Mouse (Mus musculus) layer of hippocampus, adult 2 months (tissue): ENCODE measurements around the gene Fam76b. TPM values are rescaled to one million over a fixed set of nuclear protein-coding genes. Genes with fewer than 3 reads are reported as not detected.
"Not testable (repeated sequence)": the region's sequence is repeated elsewhere in the genome, so short reads cannot be mapped to it uniquely, and the experiment has no call there.

Source experiments
- DNase-seq, 2 experiments: peaks; one replicate each; pipeline ENCODE4 v3.0.0; 2022; ENCODE audit warnings: low spot score in 2 of 2
- H3K27ac ChIP-seq: fragments of 200-600 bp; 2 replicates; pipeline ENCODE4 v1.8.1; 2022
- H3K4me3 ChIP-seq: fragments of 200-600 bp; 2 replicates; pipeline ENCODE4 v1.8.1; 2022; ENCODE audit warnings: mild to moderate bottlenecking
- CTCF ChIP-seq: fragments of 200-600 bp; conservative IDR thresholded peaks from 2 replicates; pipeline ENCODE4 v1.8.1; 2022; ENCODE audit warnings: antibody characterized with exemption, mild to moderate bottlenecking, moderate library complexity
- long read RNA-seq, 2 experiments: library from polyadenylated mRNA; stranded (forward); transcript quantifications; one replicate each; pipeline ENCODE4 v2.0.0; 2021; ENCODE audit warnings: borderline mapping rate in 2 of 2
- total RNA-seq, 2 experiments: library from RNA; stranded (reverse); gene quantifications; 2 replicates each; pipeline ENCODE4 v1.2.3; 2021

Gene Fam76b
- total RNA-seq: 10 to 100 TPM; 18.0 to 23.0 TPM
- long read RNA-seq, experiment 1, partial matches to known transcripts: 0 of 2 reads
- long read RNA-seq, experiment 1, other reads (novel, unspliced or antisense): 0 of 2 reads
- long read RNA-seq, experiment 2, partial matches to known transcripts: 1 of 4 reads
- long read RNA-seq, experiment 2, other reads (novel, unspliced or antisense): 2 of 4 reads

DNA sequence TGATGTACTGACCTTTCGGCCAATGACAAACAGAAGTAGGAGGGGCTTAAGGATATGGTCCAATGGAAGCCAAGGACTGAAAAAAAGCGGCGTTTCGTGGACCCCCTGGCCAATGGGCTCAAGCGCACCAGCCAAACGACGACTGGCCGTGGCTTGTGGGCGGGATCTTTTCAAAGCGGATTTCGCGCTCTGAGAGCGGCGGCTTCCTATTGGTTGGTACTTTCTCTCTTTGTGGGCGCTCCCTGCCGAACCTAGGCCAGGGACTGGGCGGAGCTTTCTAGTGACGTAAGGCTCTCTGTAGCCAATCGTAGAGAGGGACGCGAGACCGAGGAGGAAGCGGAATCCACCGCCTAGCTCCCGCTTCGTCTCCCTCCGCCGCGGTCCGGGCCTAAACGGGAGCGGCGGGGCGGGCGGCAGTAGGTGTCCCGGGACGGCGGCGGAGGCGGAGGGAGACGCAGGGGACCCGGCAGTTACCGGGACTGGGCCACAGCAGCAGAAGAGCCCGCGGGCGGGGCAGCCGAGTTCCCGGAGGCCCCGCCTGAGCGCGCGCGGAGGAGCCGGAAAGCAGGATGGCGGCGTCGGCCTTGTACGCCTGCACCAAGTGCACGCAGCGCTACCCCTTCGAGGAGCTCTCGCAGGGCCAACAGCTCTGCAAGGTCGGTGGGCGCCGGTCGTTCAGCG lies at the start of gene Fam76b:
Gene Fam76b (plus strand): TSS at position 311 of the 681 bp plus-strand sequence.
- H3K27ac ChIP-seq: peak within 1 kb of the TSS; percentile 94
- peak; percentile 99 to 100 for DNase-seq
- TF ChIP-seq CTCF: no peak
- peak within 1 kb of the TSS; percentile 88 for H3K4me3 ChIP-seq

DNA sequence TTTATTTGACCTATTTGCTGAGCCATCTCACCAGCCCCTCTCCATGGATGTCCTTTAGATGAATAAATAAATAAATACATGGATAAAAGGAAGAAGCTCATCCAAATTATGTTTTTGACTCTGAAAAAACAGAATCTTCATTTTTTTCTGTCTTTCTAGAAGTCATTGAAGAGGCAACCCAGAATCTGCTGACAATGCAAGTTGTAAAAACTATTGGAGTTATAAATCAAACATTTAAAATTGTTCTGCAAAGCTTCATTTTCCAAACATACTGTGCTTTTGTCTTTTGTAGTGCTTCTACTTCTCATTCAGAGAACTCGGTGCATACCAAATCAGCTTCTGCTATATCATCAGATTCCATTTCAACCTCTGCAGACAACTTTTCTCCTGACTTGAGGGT lies 45.5 kb upstream of the Fam76b start:
- H3K27ac ChIP-seq: no peak overlapping the region
- DNase-seq: no peak
- H3K4me3 ChIP-seq: no peak overlapping the region
- TF ChIP-seq CTCF: no peak

DNA sequence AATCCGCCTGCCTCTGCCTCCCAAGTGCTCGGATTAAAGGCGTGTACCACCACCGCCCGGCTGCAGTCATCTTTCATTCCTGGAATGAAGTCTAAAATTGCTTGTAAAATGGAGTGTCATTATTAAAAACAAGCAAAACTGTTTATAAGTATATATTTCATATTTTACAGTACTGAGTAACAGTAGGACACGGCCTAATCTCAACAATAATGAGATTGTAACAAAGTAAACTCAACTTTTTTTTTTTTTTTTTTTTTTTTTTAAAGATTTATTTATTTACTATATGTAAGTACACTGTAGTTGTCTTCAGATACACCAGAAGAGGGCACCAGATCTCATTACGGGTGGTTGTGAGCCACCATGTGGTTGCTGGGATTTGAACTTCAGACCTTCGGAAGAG lies 36.7 kb upstream of the Fam76b start:
- not testable (repeated sequence) for H3K27ac ChIP-seq, H3K4me3 ChIP-seq, DNase-seq

DNA sequence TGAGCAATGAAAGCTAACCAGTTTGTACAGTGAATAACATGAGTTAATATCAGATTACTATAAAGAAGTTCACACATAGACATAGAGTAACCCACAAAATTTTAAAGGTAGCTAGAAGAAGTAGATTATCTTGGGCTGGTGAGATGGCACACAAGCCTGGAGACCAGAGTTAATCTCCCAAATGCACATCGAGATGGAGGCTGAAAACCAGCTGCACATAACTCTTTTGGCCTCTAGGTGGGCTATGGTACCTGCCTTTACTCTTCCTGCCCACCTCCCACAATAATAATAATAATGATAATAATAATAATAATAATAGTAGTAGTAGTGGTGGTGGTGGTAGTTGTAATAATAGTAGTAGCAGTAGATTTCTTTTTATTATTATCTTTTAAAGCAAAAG lies 33.2 kb upstream of the Fam76b start:
- peak; percentile 20; the same call in 1 of the 2 replicates for TF ChIP-seq CTCF
- no peak for DNase-seq
- no peak overlapping the region for H3K4me3 ChIP-seq
- no peak overlapping the region for H3K27ac ChIP-seq

DNA sequence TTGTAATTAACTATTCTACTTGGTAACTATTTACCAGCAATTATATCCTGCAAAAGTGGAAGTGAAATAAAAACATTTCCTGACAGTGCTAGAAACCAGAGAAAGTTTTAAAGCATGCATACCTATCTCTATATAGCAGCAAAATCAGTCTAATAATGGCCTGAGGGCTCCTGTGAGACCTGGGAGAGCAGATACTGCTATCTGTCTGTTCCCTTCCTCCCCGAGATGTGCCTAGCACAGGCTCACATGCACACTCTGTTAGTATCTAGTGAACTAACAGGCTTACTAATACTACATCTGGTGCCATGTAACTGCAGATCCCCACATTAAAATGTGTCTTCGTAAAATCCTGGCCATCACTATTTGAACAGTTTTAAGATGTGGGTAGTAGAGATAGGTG lies 32.8 kb upstream of the Fam76b start:
- no peak for TF ChIP-seq CTCF
- DNase-seq: no peak
- H3K4me3 ChIP-seq: no peak overlapping the region
- H3K27ac ChIP-seq: no peak overlapping the region

DNA sequence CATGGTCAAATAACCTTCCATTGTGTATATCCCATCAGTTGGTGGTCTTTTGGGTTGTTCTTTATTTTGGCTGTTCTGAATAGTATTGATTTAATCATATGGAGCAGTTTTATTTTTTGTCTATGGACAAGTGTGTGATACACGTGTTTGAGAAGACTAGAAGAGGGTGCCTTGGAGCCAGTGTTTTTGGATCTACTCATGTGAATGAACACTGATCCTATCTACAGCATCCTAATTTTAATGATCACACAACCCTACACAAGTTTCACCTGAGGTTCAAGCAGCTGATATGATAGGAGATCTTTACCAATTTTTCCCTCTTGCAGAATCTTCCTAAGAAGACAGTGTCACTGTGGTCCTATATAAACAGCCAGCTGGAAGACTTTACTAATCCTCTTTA lies 23.0 kb upstream of the Fam76b start:
- DNase-seq: no peak
- H3K4me3 ChIP-seq: no peak overlapping the region
- H3K27ac ChIP-seq: no peak overlapping the region
- no peak for TF ChIP-seq CTCF

DNA sequence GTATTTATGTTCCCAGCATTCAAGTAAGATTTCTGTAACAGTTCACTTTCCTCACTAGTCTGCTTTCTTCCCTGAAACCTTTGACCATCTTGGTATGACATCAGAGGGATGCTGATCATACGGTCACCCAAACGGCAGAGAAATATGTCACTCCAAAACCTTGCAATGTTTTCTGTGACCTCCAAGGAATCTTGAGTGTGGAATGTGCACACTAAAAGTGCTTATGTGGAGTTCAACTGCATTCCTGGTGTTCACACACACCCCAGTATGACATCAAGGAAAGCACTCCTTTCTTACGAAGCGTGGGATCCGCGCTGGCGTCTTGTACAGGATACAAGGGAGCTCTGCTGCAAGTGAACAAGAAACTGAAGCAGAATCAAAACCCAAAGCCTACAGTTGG lies 20.7 kb upstream of the Fam76b start:
- no peak for DNase-seq
- TF ChIP-seq CTCF: no peak
- no peak overlapping the region for H3K4me3 ChIP-seq
- H3K27ac ChIP-seq: no peak overlapping the region

DNA sequence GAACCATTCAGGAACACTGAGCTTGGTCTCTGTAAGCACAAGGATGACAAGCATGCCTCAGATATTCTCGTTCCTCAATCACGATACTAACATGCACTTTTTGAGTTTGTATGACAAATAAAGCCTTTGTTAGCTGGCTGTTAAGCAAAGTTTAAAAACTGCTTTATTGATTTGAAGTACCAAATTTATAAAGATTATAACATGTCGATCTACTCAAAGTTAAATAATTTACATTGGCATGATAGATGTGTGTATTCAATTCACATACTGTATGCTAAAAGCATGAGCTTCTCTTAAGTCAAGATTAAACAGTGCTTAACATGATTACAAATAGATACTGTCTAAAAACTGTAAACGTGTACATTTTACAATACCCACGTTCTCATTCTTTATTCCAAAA lies 19.9 kb upstream of the Fam76b start:
- no peak overlapping the region for H3K27ac ChIP-seq
- no peak for DNase-seq
- H3K4me3 ChIP-seq: no peak overlapping the region
- no peak for TF ChIP-seq CTCF

- no peak for DNase-seq
- no peak overlapping the region for H3K27ac ChIP-seq
- TF ChIP-seq CTCF: peak; percentile 67
- no peak overlapping the region for H3K4me3 ChIP-seq
Observed at GRCm38 (mm10) chr9:13809937-13810336, 17.6 kb upstream of the Fam76b start.

DNA sequence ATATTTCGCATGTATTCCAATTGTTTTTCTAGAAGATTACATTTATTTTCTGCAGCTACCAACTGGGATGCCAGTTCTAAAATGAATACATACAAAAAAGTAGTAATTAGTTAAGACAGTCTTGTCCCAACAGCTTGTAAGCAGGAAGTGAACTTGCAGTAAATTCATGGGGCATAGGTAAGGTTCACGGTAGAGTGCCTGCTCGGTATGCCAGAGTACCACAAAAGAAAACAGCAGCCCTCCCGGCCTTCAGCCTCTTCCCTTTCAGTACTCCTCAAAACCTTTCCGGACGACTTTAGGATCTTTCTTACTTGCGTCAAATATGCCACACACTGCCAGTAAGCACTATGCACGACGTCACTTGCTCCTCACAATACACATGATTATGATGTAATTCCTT lies 9.1 kb upstream of the Fam76b start:
- TF ChIP-seq CTCF: no peak
- H3K27ac ChIP-seq: no peak overlapping the region
- DNase-seq: no peak
- no peak overlapping the region for H3K4me3 ChIP-seq

DNA sequence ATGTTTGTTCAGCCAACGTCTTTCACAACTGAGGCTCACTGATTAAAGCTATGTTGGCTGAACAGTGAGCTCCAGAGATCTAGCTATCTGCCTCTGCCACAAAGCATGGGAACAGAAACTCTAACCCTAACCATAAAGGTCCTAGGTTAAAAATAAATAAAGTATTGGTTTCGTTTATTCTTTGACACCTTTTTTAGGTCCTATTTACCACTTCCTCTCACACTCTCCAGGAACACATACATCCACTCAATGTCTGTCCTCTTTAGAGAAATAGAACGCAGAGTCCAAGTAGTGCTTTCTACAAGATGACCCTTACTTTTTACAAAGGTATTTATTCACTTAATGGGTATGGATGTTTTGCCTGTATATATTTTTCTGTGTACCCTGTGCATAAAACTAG lies 6.7 kb upstream of the Fam76b start:
- no peak overlapping the region for H3K27ac ChIP-seq
- TF ChIP-seq CTCF: no peak
- no peak for DNase-seq
- H3K4me3 ChIP-seq: no peak overlapping the region

DNA sequence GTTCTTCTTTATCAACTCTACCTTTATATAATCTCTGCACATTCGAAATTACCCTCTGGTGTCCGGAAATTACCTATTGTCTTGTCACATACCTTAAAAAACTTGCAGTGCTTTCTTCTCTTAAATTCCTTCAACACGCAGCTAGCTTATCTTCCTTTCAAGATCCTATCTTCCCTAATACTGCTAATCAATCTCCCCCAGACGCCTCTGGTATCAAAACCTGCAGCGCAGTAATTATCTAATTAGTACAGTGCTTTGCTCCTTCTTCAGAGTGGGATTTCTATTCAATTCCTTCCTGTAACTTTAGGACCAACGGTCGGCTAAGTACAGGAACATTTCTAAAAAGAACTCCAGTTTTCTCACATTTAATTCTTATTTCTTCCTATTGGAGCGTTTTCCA lies 1.6 kb upstream of the Fam76b start:
- Histone ChIP-seq H3K27ac (peak overlapping the region; percentile 94), H3K4me3 (peak overlapping the region; percentile 82)
- no peak for TF ChIP-seq CTCF
- no peak for DNase-seq

DNA sequence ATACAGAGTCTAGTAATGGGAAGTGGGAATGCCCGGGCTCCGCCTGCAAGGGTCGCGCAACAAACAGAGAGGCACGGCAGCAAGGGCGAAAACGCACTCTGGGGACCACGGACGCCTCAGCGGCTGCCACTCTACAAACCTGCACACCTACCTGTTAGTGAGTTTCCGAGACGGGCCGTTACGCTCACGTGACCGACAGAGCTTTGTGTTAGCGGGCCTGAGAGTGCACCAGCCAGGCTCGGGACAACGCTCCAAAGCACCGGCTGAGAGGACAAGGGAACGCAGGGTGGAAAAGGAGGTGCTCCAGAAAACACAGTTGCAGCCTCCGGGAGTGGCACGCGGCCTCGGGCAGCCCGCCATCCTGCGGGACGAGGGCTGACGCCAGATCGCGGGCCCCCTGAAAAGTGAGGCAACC lies 1.1 kb upstream of the Fam76b start:
- peak in 1 of 2 experiments; percentile 25 for DNase-seq
- no peak for TF ChIP-seq CTCF
- Histone ChIP-seq H3K27ac (peak overlapping the region; percentile 94), H3K4me3 (peak overlapping the region; percentile 82)

GRCm38 (mm10) chr9:13826832-13827405 lies 597 bp upstream of the Fam76b start, which contains the start of gene Cep57:
TSS of gene Cep57 (minus strand) at chr9:13827107.
- no peak for TF ChIP-seq CTCF

More at GRCm38 (mm10) chr9:13826832-13827405, 597 bp upstream of the Fam76b start, which contains the start of gene Cep57:
- peak; percentile 94 to 97 for DNase-seq
- peak within 1 kb of the TSS; percentile 88 for H3K4me3 ChIP-seq
- peak within 1 kb of the TSS; percentile 94 for H3K27ac ChIP-seq
